Comparison of ENCODE assay signal across 9 mouse cellular contexts in the genomic region with DNA sequence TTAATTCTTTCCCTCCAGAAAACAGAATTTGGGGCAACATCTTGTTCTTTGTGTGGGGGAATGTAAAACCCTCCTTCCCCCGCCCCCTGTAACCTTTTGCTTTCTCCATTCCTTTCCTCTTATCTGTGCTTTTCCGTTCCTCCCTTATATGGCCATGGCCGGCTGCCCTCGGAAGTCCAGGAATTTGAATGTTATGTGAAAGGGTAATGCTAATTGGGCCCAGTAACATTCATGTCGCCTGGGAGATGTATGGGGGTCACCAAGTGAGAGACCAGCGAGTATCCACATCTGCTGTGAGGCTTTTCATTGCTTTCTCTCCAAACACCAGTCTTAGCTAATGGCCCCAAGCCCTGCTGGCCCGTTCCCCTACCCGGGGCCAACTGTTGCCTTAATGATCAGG. TPM values are rescaled to one million over a fixed set of nuclear protein-coding genes. Genes with fewer than 3 reads are reported as not detected.
DNase-seq lines count a peak whose midpoint lies in the region; ATAC-seq and TF ChIP-seq lines count a peak whose summit lies in the region.
"Had no signal": no experiment of that assay in that cellular context is flagged by ENCODE, and none has a peak within 500 bp of the region (broad histone marks: within the 10 kb centered on the region; RNA-seq: fewer than 3 reads in every experiment).

No protein-coding gene starts in this region.

- H3K4me3 ChIP-seq in forebrain, postnatal 0 days (ENCODE audit: low read depth, low read length), result no peak overlapping the region
- no peak overlapping the region for H3K4me3 ChIP-seq in forebrain, embryonic 14.5 days (ENCODE audit: low read depth, low read length)
- no peak overlapping the region for H3K4me3 ChIP-seq in midbrain, embryonic 10.5 days
- no peak overlapping the region for H3K4me3 ChIP-seq in midbrain, postnatal 0 days (ENCODE audit: low read depth, low read length)
- no peak overlapping the region for H3K4me3 ChIP-seq in kidney, embryonic 15.5 days (replicated peaks)
- H3K4me3 ChIP-seq: embryonic facial prominence, embryonic 15.5 days had no signal

- no peak for TF ChIP-seq CTCF in forebrain, postnatal 0 days (IDR thresholded peaks at IDR 0.05; ENCODE audit: low read depth)
- TF ChIP-seq CTCF in midbrain, postnatal 0 days (IDR thresholded peaks at IDR 0.05), result no peak

- no peak overlapping the region for H3K9ac ChIP-seq in forebrain, postnatal 0 days
- H3K9ac ChIP-seq in forebrain, embryonic 14.5 days (ENCODE audit: low read length), result no peak overlapping the region
- H3K9ac ChIP-seq in midbrain, postnatal 0 days (replicated peaks; ENCODE audit: low read length, poor library complexity, severe bottlenecking), result no peak overlapping the region
- H3K9ac ChIP-seq in kidney, embryonic 15.5 days, result no peak overlapping the region
- H3K9ac ChIP-seq: embryonic facial prominence, embryonic 15.5 days had no signal

- intact Hi-C loops in left cerebral cortex, postnatal 10 days (cut with DNase I), result no loop called here

- H3K27ac ChIP-seq in forebrain, postnatal 0 days (ENCODE audit: low read depth, low read length), result 0 out of 2 replicates have a peak overlapping the region, but pooled peaks have one; percentile 2
- H3K27ac ChIP-seq in forebrain, embryonic 14.5 days (ENCODE audit: low read depth, low read length), result no peak overlapping the region
- H3K27ac ChIP-seq in midbrain, embryonic 10.5 days (replicated peaks), result no peak overlapping the region; the same call in 1 of the 2 replicates
- no peak overlapping the region for H3K27ac ChIP-seq in midbrain, postnatal 0 days (ENCODE audit: low read depth, low read length)
- H3K27ac ChIP-seq in kidney, embryonic 15.5 days, result peak overlapping the region; percentile 65
- H3K27ac ChIP-seq: embryonic facial prominence, embryonic 15.5 days had no signal

- H3K27me3 ChIP-seq in forebrain, postnatal 0 days (ENCODE audit: insufficient read depth, low read length), result no peaks in the 10 kb centered on the region
- no peaks in the 10 kb centered on the region for H3K27me3 ChIP-seq in forebrain, embryonic 14.5 days (replicated peaks; ENCODE audit: control insufficient read depth, insufficient read depth, low read length)
- peaks cover 27% of the 10 kb centered on the region for H3K27me3 ChIP-seq in midbrain, embryonic 10.5 days (ENCODE audit: low read depth, poor library complexity, severe bottlenecking)
- H3K27me3 ChIP-seq in midbrain, postnatal 0 days (ENCODE audit: insufficient read depth, low read length), result no peaks in the 10 kb centered on the region
- no peaks in the 10 kb centered on the region for H3K27me3 ChIP-seq in kidney, embryonic 15.5 days
- H3K27me3 ChIP-seq: embryonic facial prominence, embryonic 15.5 days had no signal

- no peaks in the 10 kb centered on the region for H3K9me3 ChIP-seq in forebrain, postnatal 0 days (ENCODE audit: low read length)
- H3K9me3 ChIP-seq in forebrain, embryonic 14.5 days (replicated peaks; ENCODE audit: control insufficient read depth, low read length), result no peaks in the 10 kb centered on the region
- no peaks in the 10 kb centered on the region for H3K9me3 ChIP-seq in midbrain, embryonic 10.5 days (replicated peaks)
- H3K9me3 ChIP-seq in midbrain, postnatal 0 days (ENCODE audit: low read length), result no peaks in the 10 kb centered on the region
- H3K9me3 ChIP-seq in kidney, embryonic 15.5 days (replicated peaks), result no peaks in the 10 kb centered on the region
- H3K9me3 ChIP-seq: embryonic facial prominence, embryonic 15.5 days had no signal

- H3K36me3 ChIP-seq in forebrain, postnatal 0 days (ENCODE audit: insufficient read depth), result no peaks in the 10 kb centered on the region
- no peaks in the 10 kb centered on the region for H3K36me3 ChIP-seq in forebrain, embryonic 14.5 days (ENCODE audit: control insufficient read depth, insufficient read depth, low read length)
- no peaks in the 10 kb centered on the region for H3K36me3 ChIP-seq in midbrain, embryonic 10.5 days
- H3K36me3 ChIP-seq in midbrain, postnatal 0 days (ENCODE audit: insufficient read depth, low read length), result no peaks in the 10 kb centered on the region
- no peaks in the 10 kb centered on the region for H3K36me3 ChIP-seq in kidney, embryonic 15.5 days
- H3K36me3 ChIP-seq: embryonic facial prominence, embryonic 15.5 days had no signal

- DNase-seq in forebrain, postnatal 0 days, result no peak
- DNase-seq in forebrain, embryonic 14.5 days (ENCODE audit: low spot score), result no peak
- DNase-seq in midbrain, embryonic 10.5 days (ENCODE audit: low spot score), result peak; percentile 37
- DNase-seq in midbrain, postnatal 0 days (ENCODE audit: low spot score), result no peak
- DNase-seq in testis, postnatal 10 days (ENCODE audit: low spot score), result peak; percentile 54
- DNase-seq in left cerebral cortex, postnatal 10 days (ENCODE audit: extremely low spot score in 1 of 2, low spot score in 2 of 2), result no peak
- DNase-seq in urinary bladder, adult 2 months (ENCODE audit: low spot score), result no peak

- H3K4me1 ChIP-seq in forebrain, postnatal 0 days (ENCODE audit: insufficient read depth), result no peaks in the 10 kb centered on the region
- H3K4me1 ChIP-seq in forebrain, embryonic 14.5 days (ENCODE audit: control insufficient read depth, insufficient read depth, low read length), result peaks cover 4% of the 10 kb centered on the region; the same call in 1 of the 2 replicates
- peaks cover 34% of the 10 kb centered on the region for H3K4me1 ChIP-seq in midbrain, embryonic 10.5 days
- H3K4me1 ChIP-seq in midbrain, postnatal 0 days (ENCODE audit: insufficient read depth, low read length), result no peaks in the 10 kb centered on the region
- H3K4me1 ChIP-seq in kidney, embryonic 15.5 days, result peaks cover 31% of the 10 kb centered on the region

- 46% methylated on average over 8 of the region's 8 CpGs for WGBS in forebrain, postnatal 0 days
- 38% methylated on average over 8 of the region's 8 CpGs for WGBS in forebrain, embryonic 14.5 days
- WGBS in midbrain, embryonic 10.5 days, result 35% methylated on average over 8 of the region's 8 CpGs
- WGBS in midbrain, postnatal 0 days, result 63% methylated on average over 8 of the region's 8 CpGs
- WGBS in kidney, embryonic 15.5 days, result 13% methylated on average over 8 of the region's 8 CpGs

- ATAC-seq in forebrain, postnatal 0 days, result no peak
- no peak for ATAC-seq in forebrain, embryonic 14.5 days
- no peak for ATAC-seq in midbrain, postnatal 0 days (ENCODE audit: low FRiP score)
- ATAC-seq in kidney, embryonic 15.5 days (replicated peaks; ENCODE audit: low FRiP score), result peak; percentile 80

- H3K4me2 ChIP-seq in forebrain, postnatal 0 days (ENCODE audit: low read depth), result no peak overlapping the region
- no peak overlapping the region for H3K4me2 ChIP-seq in forebrain, embryonic 14.5 days (ENCODE audit: low read length)
- no peak overlapping the region for H3K4me2 ChIP-seq in midbrain, postnatal 0 days (ENCODE audit: low read depth, low read length, poor library complexity, severe bottlenecking)
- H3K4me2 ChIP-seq in kidney, embryonic 15.5 days, result peak overlapping the region; percentile 2; the same call in 1 of the 2 replicates
- H3K4me2 ChIP-seq: embryonic facial prominence, embryonic 15.5 days had no signal

RNA-seq across cellular contexts. Expression of a gene that starts 22.7 kb away (rescaled TPM):
- 57.5 and 58.3 TPM in 2 replicates for total RNA-seq in forebrain, postnatal 0 days (2014; rRNA removed)
- polyA plus RNA-seq in forebrain, postnatal 0 days (2015; fragmentation: Nextera tagmentation; extraction: Ambion mirVana), result 38.7 and 43.7 TPM in 2 replicates
- polyA plus RNA-seq in forebrain, embryonic 14.5 days (2014; fragmentation: Nextera tagmentation; extraction: Ambion mirVana), result 34.1 and 40.1 TPM in 2 replicates
- 52.1 and 66.0 TPM in 2 replicates for polyA plus RNA-seq in midbrain, embryonic 10.5 days (2016; fragmentation: Nextera tagmentation; extraction: Ambion mirVana)
- 47.7 and 52.1 TPM in 2 replicates for total RNA-seq in midbrain, postnatal 0 days (2014; rRNA removed)
- 23.5 and 25.4 TPM in 2 replicates for polyA plus RNA-seq in midbrain, postnatal 0 days (2015; fragmentation: Nextera tagmentation; extraction: Ambion mirVana)
- polyA plus RNA-seq in kidney, embryonic 15.5 days (2015; fragmentation: Nextera tagmentation; extraction: Ambion mirVana), result 85.7 and 88.7 TPM in 2 replicates
- total RNA-seq in left cerebral cortex, postnatal 10 days (2021), result 10 to 100 TPM; 68.8 to 72.4 TPM
- 27.4 and 29.3 TPM in 2 replicates for polyA plus RNA-seq in urinary bladder, adult 2 months (2012; rRNA removed)

Comparison
In these comparisons a context has a peak if more than half of its experiments do, and no peak if none do; other contexts are left out.
1. DNase-seq: peak in midbrain, embryonic 10.5 days (single experiment) and testis, postnatal 10 days (single experiment); none in forebrain, postnatal 0 days (single experiment), forebrain, embryonic 14.5 days (single experiment), midbrain, postnatal 0 days (single experiment), left cerebral cortex, postnatal 10 days (0 of 2) and urinary bladder, adult 2 months (single experiment).
2. H3K27ac ChIP-seq: peak in forebrain, postnatal 0 days (single experiment) and kidney, embryonic 15.5 days (single experiment); none in forebrain, embryonic 14.5 days (single experiment), midbrain, embryonic 10.5 days (single experiment) and midbrain, postnatal 0 days (single experiment).